Mouse (Mus musculus) liver, adult (tissue): ENCODE results near the gene Gpr35.

ENCODE experiments used
- GATA4 ChIP-seq: IDR thresholded peaks from 2 replicates; pipeline ENCODE4 v1.6.1; 2014; ENCODE audit warnings: mild to moderate bottlenecking, low read length; ENCODE audit not compliant: insufficient replicate concordance

Gene Gpr35

GRCm38 (mm10) chr1:92950607-92951006, at the start of gene Gpr35:
Gpr35 (plus strand) TSS chr1:92950865.
- TF ChIP-seq GATA4, result no peak

- TF ChIP-seq GATA4, result no peak
Measured at GRCm38 (mm10) chr1:92902786-92903185, 47.9 kb upstream of the Gpr35 start, which contains the start of gene Ankmy1. Ankmy1 (minus strand) TSS chr1:92902906.

GRCm38 (mm10) chr1:92903627-92904026, 47.0 kb upstream of the Gpr35 start:
- TF ChIP-seq GATA4, result no peak

GRCm38 (mm10) chr1:92905703-92906310, 44.9 kb upstream of the Gpr35 start:
- TF ChIP-seq GATA4, result no peak

GRCm38 (mm10) chr1:92906779-92907631, 43.7 kb upstream of the Gpr35 start, which contains the start of gene Dusp28:
Dusp28 (plus strand) TSS chr1:92906981.
- no peak for TF ChIP-seq GATA4

- no peak for TF ChIP-seq GATA4
Measured at GRCm38 (mm10) chr1:92907632-92908360, 42.9 kb upstream of the Gpr35 start.

- TF ChIP-seq GATA4, result no peak
Measured at GRCm38 (mm10) chr1:92908664-92909063, 42.0 kb upstream of the Gpr35 start.

GRCm38 (mm10) chr1:92909068-92909467, 41.6 kb upstream of the Gpr35 start:
- TF ChIP-seq GATA4, result no peak

GRCm38 (mm10) chr1:92910239-92910885, 40.3 kb upstream of the Gpr35 start, which contains the start of gene Rnpepl1:
Rnpepl1 (plus strand) TSS chr1:92910783.
- TF ChIP-seq GATA4, result no peak

- no peak for TF ChIP-seq GATA4
Measured at GRCm38 (mm10) chr1:92910925-92911720, 39.5 kb upstream of the Gpr35 start.

GRCm38 (mm10) chr1:92911721-92912138, 38.9 kb upstream of the Gpr35 start:
- TF ChIP-seq GATA4, result no peak

- no peak for TF ChIP-seq GATA4
Measured at GRCm38 (mm10) chr1:92912286-92912685, 38.4 kb upstream of the Gpr35 start.

- no peak for TF ChIP-seq GATA4
Measured at GRCm38 (mm10) chr1:92914239-92914638, 36.4 kb upstream of the Gpr35 start.

GRCm38 (mm10) chr1:92914993-92915392, 35.7 kb upstream of the Gpr35 start:
- no peak for TF ChIP-seq GATA4
